Mouse (Mus musculus) B cell, adult 62 days (primary cell): ENCODE data around the gene Syce2. TPM values are rescaled to one million over a fixed set of nuclear protein-coding genes. Genes with fewer than 3 reads are reported as not detected.

ENCODE experiments used
- total RNA-seq: library from RNA; stranded (reverse); gene quantifications from 4 replicates; pipeline ENCODE4 v1.2.4, GENCODE M21; 2023

The Syce2 gene
- 5.7 to 9.3 TPM (median 8.5 TPM) in 4 replicates for total RNA-seq

DNA sequence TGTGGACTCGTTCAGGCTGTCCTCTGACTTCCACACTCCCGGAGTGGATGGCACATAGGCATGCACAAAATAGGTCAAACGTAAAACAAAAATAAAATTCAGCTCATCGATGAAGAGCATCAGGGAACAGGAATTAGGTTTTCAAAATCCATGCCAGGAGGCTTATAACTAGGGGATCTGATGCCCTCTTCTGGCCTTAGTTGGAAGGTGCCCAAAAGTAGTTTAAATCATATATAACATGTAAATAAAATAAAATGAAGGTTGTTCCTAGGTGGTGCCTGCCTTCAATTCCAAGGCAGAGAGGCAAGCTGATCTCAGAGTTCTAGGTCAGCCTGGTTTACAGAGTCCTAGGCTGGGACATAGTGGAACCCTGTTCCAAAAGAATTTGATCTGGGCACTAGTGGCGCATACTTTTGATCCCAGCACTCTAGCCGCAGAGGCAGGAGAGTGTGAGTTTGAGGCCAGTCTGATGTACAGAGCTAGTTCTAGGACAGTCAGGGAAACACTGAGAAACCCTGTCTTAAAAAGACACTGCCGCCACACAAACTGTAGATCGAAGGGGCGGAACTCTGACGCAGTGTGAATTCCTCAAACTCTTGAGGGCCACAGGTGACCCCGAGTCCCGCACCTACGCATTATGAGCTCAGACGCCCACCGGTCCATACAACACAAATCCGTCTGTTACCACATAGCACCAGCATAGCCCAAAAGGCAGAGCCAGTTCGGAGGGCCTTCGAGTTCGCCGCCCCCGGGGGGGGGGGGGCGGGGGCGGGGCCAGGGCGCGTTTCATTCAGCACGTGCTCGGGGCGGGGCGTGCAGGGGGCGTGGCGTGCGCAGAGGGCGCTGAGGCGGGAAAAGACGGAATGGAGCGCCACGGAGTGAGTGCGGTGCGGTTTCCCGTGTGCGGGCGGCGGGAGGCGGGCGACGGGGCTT is at the start of gene Syce2:
TSS of gene Syce2 (plus strand) at position 736 of the 933 bp plus-strand sequence.

DNA sequence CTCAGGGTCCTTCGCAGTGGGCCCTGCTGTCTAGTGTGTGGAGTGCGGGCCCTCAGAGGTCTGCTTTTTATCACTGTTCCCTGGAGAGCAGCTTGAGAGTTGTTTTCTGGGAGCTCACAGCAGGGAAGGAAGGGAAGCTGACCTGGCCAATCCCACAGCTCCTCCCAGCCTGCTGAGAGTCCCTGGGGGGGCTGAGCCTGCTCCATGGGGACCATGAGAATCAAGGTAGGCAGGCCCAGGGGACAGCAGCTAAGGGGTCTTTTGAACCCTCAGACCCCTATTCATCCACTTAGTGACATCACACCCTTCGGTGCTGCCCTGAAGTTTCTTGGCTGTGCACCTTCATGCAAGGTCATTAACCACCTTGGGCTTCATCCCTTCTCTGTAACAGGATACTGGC is 49.2 kb upstream of the Syce2 start, which contains the start of gene Dand5:
TSS of gene Dand5 (minus strand) at position 101 of the 400 bp plus-strand sequence.

DNA sequence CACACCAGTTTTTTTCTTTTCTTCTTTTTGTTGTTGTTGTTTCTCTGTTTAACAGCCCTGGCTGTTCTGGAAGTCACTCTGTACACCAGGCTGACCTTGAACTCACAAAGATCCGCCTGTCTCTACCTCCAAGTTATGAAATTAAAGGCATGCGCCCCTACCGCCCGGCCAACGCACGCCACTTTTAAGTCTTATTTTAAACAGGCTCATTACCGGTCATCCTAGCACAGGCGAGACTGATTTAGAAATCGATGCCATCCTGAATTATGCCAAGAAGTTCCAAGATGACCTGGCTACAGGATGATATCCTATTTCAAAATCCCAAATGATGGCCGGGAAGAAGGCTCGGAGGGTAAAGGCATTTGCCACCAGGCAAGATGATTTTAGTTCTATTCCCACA is 40.4 kb upstream of the Syce2 start, which contains the start of gene Gadd45gip1:
TSS of gene Gadd45gip1 (plus strand) at position 33 of the 400 bp plus-strand sequence.

DNA sequence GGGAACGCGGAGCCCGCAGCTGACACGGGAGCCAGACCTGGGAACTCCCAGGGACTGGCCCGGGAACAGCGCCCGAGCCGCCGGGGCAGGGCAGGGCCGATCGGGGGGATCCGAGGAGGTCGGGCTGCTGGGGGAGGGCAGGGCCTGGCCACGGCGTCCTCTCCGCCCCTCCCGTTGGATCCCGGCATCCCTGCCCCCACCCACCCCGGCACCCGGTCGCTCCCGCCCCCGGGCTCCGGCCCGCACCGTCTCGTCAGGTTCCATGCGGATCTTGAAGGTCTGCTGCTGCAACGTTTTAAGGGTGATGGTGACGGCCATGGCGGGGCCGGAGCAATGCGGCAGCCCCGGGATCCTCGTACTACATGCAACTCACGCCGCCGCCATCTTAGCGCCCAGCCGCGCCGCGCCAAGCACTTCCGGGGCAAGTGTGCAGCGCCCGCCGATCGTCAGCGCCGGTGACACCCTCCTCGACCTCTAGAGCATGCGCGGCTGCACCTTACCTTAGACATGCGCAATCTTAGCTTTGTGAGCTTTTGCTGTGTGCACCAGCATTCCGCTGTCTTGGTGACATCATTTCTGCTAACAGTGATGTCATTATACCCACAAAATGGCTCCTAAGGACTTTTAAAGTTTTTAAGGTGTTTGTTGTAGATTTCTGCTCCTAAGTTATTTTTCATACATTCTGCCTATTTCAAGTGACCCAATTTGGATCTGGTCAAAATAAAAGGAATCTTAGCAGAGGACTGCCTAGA is 31.5 kb upstream of the Syce2 start, which contains the start of gene Rad23a:
TSS of gene Rad23a (minus strand) at position 418 of the 752 bp plus-strand sequence.

DNA sequence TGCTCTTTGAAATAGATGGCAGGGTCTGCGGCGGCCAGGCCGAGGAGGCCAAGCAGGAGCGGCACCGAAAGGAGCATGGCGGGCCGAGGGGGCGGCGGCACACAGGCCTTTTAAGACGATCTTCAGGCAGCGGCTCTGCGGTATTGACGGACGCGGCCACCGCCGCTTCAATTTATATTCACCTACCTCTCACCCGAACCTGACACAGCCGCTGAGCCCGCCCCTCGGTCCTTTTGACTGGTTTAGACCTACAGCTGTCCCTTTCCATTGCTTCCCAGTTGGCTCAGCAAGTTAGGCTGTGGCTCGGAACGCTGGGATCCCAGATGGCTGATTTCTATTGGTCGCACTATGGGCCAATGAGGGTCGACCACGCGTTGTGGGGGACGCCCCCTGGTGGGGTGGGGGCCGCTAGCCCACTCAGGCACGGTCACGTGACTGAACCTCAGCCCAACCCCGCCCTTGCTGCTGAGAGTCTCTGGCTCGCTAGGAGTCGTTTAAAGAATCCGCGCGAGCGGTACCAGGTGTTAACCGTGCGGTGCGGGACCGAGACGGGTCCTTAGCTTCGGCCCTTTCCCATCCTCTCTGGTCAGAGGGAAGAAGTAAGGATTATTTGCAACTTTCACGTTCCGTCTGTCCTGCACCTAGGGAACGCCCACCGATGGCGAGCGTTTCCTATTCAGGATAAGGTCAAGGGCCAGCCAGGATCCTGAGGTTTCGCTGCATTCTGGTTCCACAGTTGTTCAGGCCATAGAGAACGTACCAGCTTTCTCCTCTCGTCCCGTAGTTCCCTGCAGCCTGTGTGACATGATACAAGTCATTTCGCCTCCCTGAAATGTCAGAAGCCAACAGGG is 25.0 kb upstream of the Syce2 start, which contains the start of gene Calr:
TSS of gene Calr (minus strand) at position 213 of the 851 bp plus-strand sequence.

DNA sequence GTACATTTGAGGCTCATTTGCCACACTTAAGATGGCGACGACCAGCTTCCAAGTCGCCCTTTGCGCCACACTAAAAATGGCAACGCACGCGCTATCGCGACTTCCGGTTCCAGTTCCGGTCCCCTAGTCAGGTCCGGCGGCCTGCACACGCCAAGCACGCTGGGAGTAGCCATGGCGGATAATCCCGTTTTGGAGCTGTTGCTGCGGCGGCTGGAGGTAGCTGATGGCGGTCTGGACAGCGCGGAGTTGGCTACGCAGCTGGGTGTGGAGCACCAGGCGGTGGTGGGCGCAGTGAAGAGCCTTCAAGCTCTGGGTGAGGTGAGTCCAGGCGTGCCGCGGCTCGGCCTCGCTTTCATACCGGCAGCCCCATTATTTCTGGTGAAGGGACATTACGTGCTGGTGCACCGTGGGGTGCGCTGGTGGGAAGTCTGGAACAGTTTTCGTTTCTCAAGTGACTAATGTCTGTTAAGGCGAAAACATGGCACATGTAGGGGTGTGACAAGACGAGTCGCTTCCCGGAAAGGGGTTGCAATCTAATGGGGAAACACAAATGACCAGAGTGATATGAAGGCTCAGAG is 15.0 kb upstream of the Syce2 start, which contains the start of gene Farsa:
TSS of gene Farsa (plus strand) at position 126 of the 578 bp plus-strand sequence.

DNA sequence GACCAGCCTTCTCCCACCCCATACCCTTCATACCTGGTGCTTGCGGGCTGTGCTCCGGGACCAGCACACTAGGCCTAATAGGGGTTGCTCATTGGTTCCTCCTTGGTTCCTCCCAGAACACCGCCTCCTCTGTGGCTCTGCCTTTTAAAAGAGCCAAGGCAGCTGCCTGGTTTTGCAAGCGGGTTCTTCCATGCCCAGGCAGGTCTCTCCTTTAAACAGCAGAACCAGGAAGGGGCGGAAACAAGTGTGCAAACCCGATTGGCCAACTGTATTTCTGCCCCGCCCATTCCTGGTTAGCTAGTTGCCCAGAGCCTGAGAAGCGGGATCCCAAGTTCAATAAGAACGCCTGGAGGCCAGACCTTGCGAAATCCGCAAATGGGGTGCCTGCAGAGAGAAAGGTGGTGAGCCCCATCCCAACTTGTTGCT is 21.8 kb downstream of the Syce2 start, which contains the start of gene Gcdh:
TSS of gene Gcdh (minus strand) at position 213 of the 426 bp plus-strand sequence.

DNA sequence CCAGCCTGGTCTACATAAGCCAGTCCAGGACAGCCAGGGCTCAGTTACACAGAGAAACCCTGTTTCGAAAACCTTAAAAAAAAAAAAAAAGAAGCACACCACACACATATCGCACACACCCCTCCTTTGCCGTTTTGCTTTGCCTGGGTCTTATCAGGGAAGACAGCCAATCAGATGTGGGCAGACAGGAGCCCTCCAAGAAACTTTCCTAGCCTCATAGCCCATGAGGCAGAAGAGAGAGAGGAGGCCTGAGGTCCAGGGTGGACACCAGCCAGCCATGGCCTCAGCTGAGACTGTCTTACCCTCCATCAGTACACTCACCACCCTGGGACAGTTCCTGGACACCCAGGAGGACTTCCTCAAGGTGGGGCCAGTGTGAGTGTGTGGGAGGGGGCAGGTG is 29.8 kb downstream of the Syce2 start, which contains the start of gene Klf1:
TSS of gene Klf1 (plus strand) at position 177 of the 400 bp plus-strand sequence.

DNA sequence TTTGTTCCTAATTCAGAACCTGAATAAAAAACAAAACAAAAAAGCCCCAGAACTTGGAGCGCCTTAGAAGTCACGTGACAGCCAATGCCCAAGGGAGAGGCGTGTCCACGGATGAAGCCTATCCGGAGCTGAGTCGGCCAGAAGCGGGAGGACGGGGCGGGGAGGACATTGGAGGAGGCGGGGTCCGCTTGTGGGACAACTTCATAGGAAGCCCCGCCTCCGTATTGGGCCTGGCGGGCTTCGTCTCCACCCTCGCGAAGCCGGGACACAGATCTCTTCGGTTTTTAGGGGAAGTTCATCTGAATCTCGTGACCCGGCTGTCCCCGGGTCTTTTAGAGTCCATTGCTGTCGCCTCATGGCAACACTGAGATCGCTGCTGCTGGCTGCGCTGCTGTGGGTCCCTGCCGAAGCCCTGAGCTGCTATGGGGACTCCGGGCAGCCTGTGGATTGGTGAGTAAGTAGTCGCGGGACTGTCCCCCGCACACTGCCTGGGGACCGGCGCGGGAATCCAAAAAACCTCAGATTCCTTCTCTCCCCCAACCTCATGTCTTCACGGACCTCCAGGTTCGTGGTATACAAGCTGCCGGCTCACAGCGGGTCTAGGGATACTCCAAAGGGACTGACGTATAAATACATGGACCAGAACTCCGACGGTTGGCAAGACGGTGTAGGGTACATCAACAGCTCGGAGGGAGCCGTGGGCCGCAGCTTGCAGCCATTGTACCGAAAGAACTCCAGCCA is 36.7 kb downstream of the Syce2 start, which contains the start of gene Dnase2a:
TSS of gene Dnase2a (plus strand) at position 140 of the 741 bp plus-strand sequence.

DNA sequence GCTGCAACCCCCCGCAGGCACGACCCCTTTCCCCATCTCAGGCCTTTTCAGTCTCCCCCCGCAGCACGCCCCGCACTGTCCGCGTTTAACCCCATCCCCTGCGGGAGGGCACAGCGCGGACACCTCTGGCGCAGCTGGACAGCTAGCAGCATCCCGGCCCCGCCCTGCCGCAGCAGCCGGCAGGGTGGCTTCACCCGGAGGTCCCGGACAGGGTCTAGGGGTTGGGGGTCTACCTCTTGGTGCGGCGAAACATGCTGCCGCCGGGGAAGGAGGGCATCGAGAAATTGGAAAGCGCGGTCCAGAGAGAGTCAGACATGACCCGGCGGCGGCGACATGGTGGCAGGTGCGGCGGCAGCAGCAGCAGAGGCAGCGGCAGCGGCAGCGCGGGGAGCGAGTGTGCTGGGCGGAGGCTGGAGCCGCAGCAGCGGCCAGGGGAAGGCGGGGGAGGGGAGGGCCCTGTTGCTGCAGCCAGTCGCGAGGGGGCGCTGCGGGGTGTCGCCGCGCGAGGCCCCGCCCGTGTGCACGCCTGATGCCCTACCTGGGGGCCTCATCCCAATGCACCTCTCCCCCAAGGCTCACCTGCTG is 65.1 kb downstream of the Syce2 start, which contains the start of gene Mast1:
TSS of gene Mast1 (minus strand) at position 398 of the 585 bp plus-strand sequence.

Other genes with a start within 250 kb of the Syce2 start
- gene Ier2, start 209.3 kb upstream of the Syce2 start, total RNA-seq = 212 to 315 TPM (median 253 TPM) in 4 replicates
- gene Trmt1, start 185.8 kb upstream of the Syce2 start, total RNA-seq = 183 to 211 TPM (median 198 TPM) in 4 replicates
- 54.4 to 60.3 TPM (median 58.1 TPM) in 4 replicates for gene Nacc1, start 184.2 kb upstream of the Syce2 start, total RNA-seq
- 120 to 133 TPM (median 125 TPM) in 4 replicates for gene Lyl1, start 170.7 kb upstream of the Syce2 start, total RNA-seq
- 0.85 TPM in 1 of 4 replicates, not detected in the others for gene G430095P16Rik, start 149.1 kb upstream of the Syce2 start, total RNA-seq
- gene Nfix, start 71.8 kb upstream of the Syce2 start, total RNA-seq = 0.97 to 3.7 TPM (median 2.8 TPM) in 4 replicates
- 1.4 to 2.6 TPM (median 2.4 TPM) in 4 replicates for gene Dand5, start 49.3 kb upstream of the Syce2 start, total RNA-seq
- gene Gadd45gip1, start 40.6 kb upstream of the Syce2 start, total RNA-seq = 10.7 to 13.2 TPM (median 12.1 TPM) in 4 replicates
- 53.8 to 68.0 TPM (median 60.0 TPM) in 4 replicates for gene Rad23a, start 31.4 kb upstream of the Syce2 start, total RNA-seq
- 520 to 585 TPM (median 529 TPM) in 4 replicates for gene Calr, start 25.2 kb upstream of the Syce2 start, total RNA-seq
- 60.9 to 68.8 TPM (median 65.9 TPM) in 4 replicates for gene Farsa, start 15.1 kb upstream of the Syce2 start, total RNA-seq
- gene Gcdh, start 21.8 kb downstream of the Syce2 start, total RNA-seq = 19.0 to 33.9 TPM (median 24.8 TPM) in 4 replicates
- gene Klf1, start 29.8 kb downstream of the Syce2 start, total RNA-seq = 0.39 TPM in 1 of 4 replicates, not detected in the others
- 56.5 to 67.9 TPM (median 65.7 TPM) in 4 replicates for gene Dnase2a, start 36.4 kb downstream of the Syce2 start, total RNA-seq
- 0.18 to 0.44 TPM (median 0.31 TPM) in 4 replicates for gene Mast1, start 65.2 kb downstream of the Syce2 start, total RNA-seq
- not detected in 4 replicates for gene Rtbdn, start 74.9 kb downstream of the Syce2 start, total RNA-seq
- 3.3 TPM in 1 of 4 replicates, not detected in the others for gene Gm49661, start 97.3 kb downstream of the Syce2 start, total RNA-seq
- 55.0 to 57.2 TPM (median 55.6 TPM) in 4 replicates for gene Prdx2, start 97.5 kb downstream of the Syce2 start, total RNA-seq
- gene Rnaseh2a, start 97.7 kb downstream of the Syce2 start, total RNA-seq = 24.0 to 35.1 TPM (median 26.0 TPM) in 4 replicates
- gene Junb, start 106.6 kb downstream of the Syce2 start, total RNA-seq = 1,593 to 1,983 TPM (median 1,752 TPM) in 4 replicates
- gene Hook2, start 118.5 kb downstream of the Syce2 start, total RNA-seq = 6.7 to 9.1 TPM (median 8.3 TPM) in 4 replicates
- gene Best2, start 142.4 kb downstream of the Syce2 start, total RNA-seq = not detected in 4 replicates
- gene Asna1, start 153.2 kb downstream of the Syce2 start, total RNA-seq = 80.7 to 99.0 TPM (median 92.9 TPM) in 4 replicates
- 194 to 214 TPM (median 210 TPM) in 4 replicates for gene Trir, start 154.7 kb downstream of the Syce2 start, total RNA-seq
- 44.5 to 50.5 TPM (median 46.9 TPM) in 4 replicates for gene Tnpo2, start 164.8 kb downstream of the Syce2 start, total RNA-seq
- gene Fbxw9, start 187.9 kb downstream of the Syce2 start, total RNA-seq = 12.9 to 16.5 TPM (median 14.4 TPM) in 4 replicates
- gene Gm5741, start 195.9 kb downstream of the Syce2 start, total RNA-seq = not detected in 4 replicates
- 123 to 148 TPM (median 135 TPM) in 4 replicates for gene Dhps, start 199.6 kb downstream of the Syce2 start, total RNA-seq
- gene Wdr83os, start 208.6 kb downstream of the Syce2 start, total RNA-seq = 43.4 to 52.3 TPM (median 47.1 TPM) in 4 replicates
- 11.1 to 22.3 TPM (median 15.6 TPM) in 4 replicates for gene Wdr83, start 209.2 kb downstream of the Syce2 start, total RNA-seq
- gene Man2b1, start 211.2 kb downstream of the Syce2 start, total RNA-seq = 152 to 159 TPM (median 155 TPM) in 4 replicates